Mouse (Mus musculus) heart, postnatal 0 days (tissue): ENCODE data around the gene Meis2.

ENCODE experiments used
- CTCF ChIP-seq: IDR thresholded peaks from 2 replicates; pipeline ENCODE4 v1.5.1; 2016; ENCODE audit warnings: antibody characterized with exemption, control low read depth, low read depth
- EP300 ChIP-seq: IDR thresholded peaks from 2 replicates; pipeline ENCODE4 v1.6.1; 2016; ENCODE audit warnings: antibody characterized with exemption, low read depth

GRCm38 (mm10) chr2:116071571-116072320 lies 6.1 kb upstream of the Meis2 start:
- TF ChIP-seq CTCF: peak; percentile 57
- TF ChIP-seq EP300: no peak
